8 mouse cellular contexts compared by ENCODE assay signal in the genomic region with DNA sequence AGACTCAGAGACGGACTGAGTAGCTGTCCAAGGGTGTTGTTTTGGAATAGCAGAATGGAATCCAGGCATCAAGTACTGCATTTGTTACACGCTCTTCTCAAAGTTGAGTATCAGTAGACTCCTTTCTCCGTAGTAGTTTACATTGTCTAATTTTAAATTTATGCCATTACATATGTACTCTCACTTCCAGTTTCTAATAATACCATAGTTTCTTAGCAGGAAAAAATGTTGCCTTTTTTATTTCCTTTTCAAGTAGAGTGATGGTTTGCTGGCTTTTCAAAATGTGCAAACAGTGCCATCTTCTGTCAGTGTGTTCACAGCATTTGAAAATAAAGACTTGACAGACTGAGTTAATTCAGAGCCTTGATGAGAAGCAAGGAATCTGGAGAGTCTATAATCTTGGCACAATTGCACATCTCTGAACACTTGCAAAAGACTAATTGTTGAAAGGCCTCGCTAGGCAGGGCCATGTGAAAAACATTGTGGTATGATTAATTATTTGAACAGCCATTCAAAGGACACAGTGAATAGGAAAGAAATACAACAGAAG.
DNase-seq lines count a peak whose midpoint lies in the region; ATAC-seq and TF ChIP-seq lines count a peak whose summit lies in the region.

No protein-coding gene starts in this region.

- H3K27me3 ChIP-seq in hindbrain, embryonic 15.5 days, result no peaks in the 10 kb centered on the region
- H3K27me3 ChIP-seq in hindbrain, embryonic 13.5 days, result no peaks in the 10 kb centered on the region
- H3K27me3 ChIP-seq in midbrain, postnatal 0 days (ENCODE audit: insufficient read depth, low read length), result no peaks in the 10 kb centered on the region

- H3K9me3 ChIP-seq in hindbrain, embryonic 15.5 days, result no peaks in the 10 kb centered on the region
- no peaks in the 10 kb centered on the region for H3K9me3 ChIP-seq in hindbrain, embryonic 13.5 days
- H3K9me3 ChIP-seq in midbrain, postnatal 0 days (ENCODE audit: low read length), result no peaks in the 10 kb centered on the region

- no peaks in the 10 kb centered on the region for H3K4me1 ChIP-seq in hindbrain, embryonic 15.5 days (replicated peaks)
- no peaks in the 10 kb centered on the region for H3K4me1 ChIP-seq in hindbrain, embryonic 13.5 days (replicated peaks)
- no peaks in the 10 kb centered on the region for H3K4me1 ChIP-seq in midbrain, postnatal 0 days (ENCODE audit: insufficient read depth, low read length)

- H3K27ac ChIP-seq in hindbrain, embryonic 15.5 days (replicated peaks), result no peak overlapping the region
- no peak overlapping the region for H3K27ac ChIP-seq in hindbrain, embryonic 13.5 days
- no peak overlapping the region for H3K27ac ChIP-seq in midbrain, postnatal 0 days (ENCODE audit: low read depth, low read length)

- H3K9ac ChIP-seq in hindbrain, embryonic 15.5 days, result no peak overlapping the region
- H3K9ac ChIP-seq in hindbrain, embryonic 13.5 days, result no peak overlapping the region
- no peak overlapping the region for H3K9ac ChIP-seq in midbrain, postnatal 0 days (replicated peaks; ENCODE audit: low read length, poor library complexity, severe bottlenecking)

- no peaks in the 10 kb centered on the region for H3K36me3 ChIP-seq in hindbrain, embryonic 15.5 days
- no peaks in the 10 kb centered on the region for H3K36me3 ChIP-seq in hindbrain, embryonic 13.5 days
- H3K36me3 ChIP-seq in midbrain, postnatal 0 days (ENCODE audit: insufficient read depth, low read length), result no peaks in the 10 kb centered on the region

- peak; percentile 34; the same call in 1 of the 2 replicates for ATAC-seq in hindbrain, embryonic 15.5 days (ENCODE audit: low FRiP score, low read depth)
- ATAC-seq in hindbrain, embryonic 13.5 days (ENCODE audit: low FRiP score), result no peak
- ATAC-seq in midbrain, postnatal 0 days (ENCODE audit: low FRiP score), result no peak
- ATAC-seq in megakaryocyte-erythroid progenitor cell, adult 5-6 weeks (replicated peaks; ENCODE audit: low FRiP score, low TSS enrichment, poor library complexity, severe bottlenecking), result no peak
- no peak for ATAC-seq in monocyte, adult 5-6 weeks (replicated peaks; ENCODE audit: insufficient number of reproducible peaks, low FRiP score, low TSS enrichment, poor library complexity, severe bottlenecking)

- WGBS in hindbrain, embryonic 15.5 days, result 51% methylated on average over 4 of the region's 4 CpGs
- 68% methylated on average over 4 of the region's 4 CpGs for WGBS in hindbrain, embryonic 13.5 days
- WGBS in midbrain, postnatal 0 days, result 48% methylated on average over 4 of the region's 4 CpGs

- DNase-seq in cerebellum, adult 8-10 months, result peak; percentile 3
- peak; percentile 23 to 78 for DNase-seq in frontal cortex, postnatal 36 days (ENCODE audit: low spot score in 2 of 2)
- DNase-seq in midbrain, postnatal 0 days (ENCODE audit: low spot score), result peak; percentile 78
- DNase-seq in heart, adult 8-10 months (ENCODE audit: low spot score), result no peak

- TF ChIP-seq CTCF in midbrain, postnatal 0 days (IDR thresholded peaks at IDR 0.05), result peak; percentile 86

- H3K4me3 ChIP-seq in hindbrain, embryonic 15.5 days, result no peak overlapping the region
- no peak overlapping the region for H3K4me3 ChIP-seq in hindbrain, embryonic 13.5 days
- no peak overlapping the region for H3K4me3 ChIP-seq in midbrain, postnatal 0 days (ENCODE audit: low read depth, low read length)

- H3K4me2 ChIP-seq in hindbrain, embryonic 15.5 days, result no peak overlapping the region
- H3K4me2 ChIP-seq in hindbrain, embryonic 13.5 days, result no peak overlapping the region
- H3K4me2 ChIP-seq in midbrain, postnatal 0 days (ENCODE audit: low read depth, low read length, poor library complexity, severe bottlenecking), result no peak overlapping the region
